ENCODE assay signal across 16 mouse cellular contexts in the genomic region with DNA sequence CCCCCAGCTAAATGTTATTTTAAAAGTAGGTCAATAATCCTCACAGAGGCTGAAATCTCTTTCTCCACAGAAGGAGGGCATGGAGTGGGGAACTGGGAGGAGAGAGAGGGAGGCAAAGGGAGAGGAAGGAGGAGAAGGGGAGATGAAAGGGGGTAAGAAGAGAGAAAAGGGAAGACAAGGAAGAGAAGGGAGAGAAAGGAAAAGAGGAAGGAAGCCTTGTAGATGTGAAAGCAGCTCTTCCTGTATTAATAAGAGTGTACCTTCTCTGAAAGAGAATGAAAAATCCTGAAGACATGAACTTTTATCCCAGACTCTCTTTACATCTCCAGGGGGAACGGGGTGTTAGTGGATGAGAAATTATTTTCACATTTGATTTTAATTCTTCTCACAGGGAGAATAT. TPM values are rescaled to one million over a fixed set of nuclear protein-coding genes. Genes with fewer than 3 reads are reported as not detected.
A peak's percentile ranks its signal among the peaks of the same experiment; 100 is the strongest.
DNase-seq lines count a peak whose midpoint lies in the region; ATAC-seq lines count a peak whose summit lies in the region.
"Had no signal": no experiment of that assay in that cellular context is flagged by ENCODE, and none has a peak within 500 bp of the region (broad histone marks: within the 10 kb centered on the region; RNA-seq: fewer than 3 reads in every experiment).

No protein-coding gene starts in this region.

- no peak overlapping the region for H3K4me3 ChIP-seq in kidney, embryonic 15.5 days (replicated peaks)
- H3K4me3 ChIP-seq: forebrain, embryonic 12.5 days had no signal

- WGBS in kidney, embryonic 15.5 days = 97% methylated on average over 1 of the region's 1 CpGs

- H3K36me3 ChIP-seq in kidney, embryonic 15.5 days = no peaks in the 10 kb centered on the region
- H3K36me3 ChIP-seq: forebrain, embryonic 12.5 days had no signal

- H3K9ac ChIP-seq in kidney, embryonic 15.5 days = no peak overlapping the region
- H3K9ac ChIP-seq: forebrain, embryonic 12.5 days had no signal

- no peak for ATAC-seq in kidney, embryonic 15.5 days (replicated peaks; ENCODE audit: low FRiP score)
- peak; percentile 66 for ATAC-seq in granulocyte monocyte progenitor cell, adult 5-6 weeks (replicated peaks; ENCODE audit: poor library complexity, severe bottlenecking)
- peak; percentile 62 for ATAC-seq in megakaryocyte, adult 5-6 weeks (ENCODE audit: poor library complexity, severe bottlenecking)

- H3K4me2 ChIP-seq in kidney, embryonic 15.5 days = no peak overlapping the region
- H3K4me2 ChIP-seq: forebrain, embryonic 12.5 days had no signal

- peaks cover 5% of the 10 kb centered on the region; the same call in 1 of the 2 replicates for H3K9me3 ChIP-seq in kidney, embryonic 15.5 days (replicated peaks)

- no peaks in the 10 kb centered on the region for H3K27me3 ChIP-seq in kidney, embryonic 15.5 days
- H3K27me3 ChIP-seq: forebrain, embryonic 12.5 days had no signal

- no peak for DNase-seq in kidney, adult 11 months
- peak; percentile 16 for DNase-seq in retina, embryonic 14.5 days (ENCODE audit: low spot score)
- no peak for DNase-seq in retina, postnatal 1 day
- no peak for DNase-seq in Muller cell, postnatal 12 days (ENCODE audit: inconsistent ontology term)
- DNase-seq: adrenal gland, postnatal 14 days; cerebellum, adult 8-10 months; kidney, postnatal 10 days; lung, adult 2 months had no signal

- H3K4me1 ChIP-seq in kidney, embryonic 15.5 days = 0 out of 2 replicates have a peak, but pooled peaks cover 7% of the 10 kb centered on the region
- H3K4me1 ChIP-seq: forebrain, embryonic 12.5 days had no signal

- peak overlapping the region; percentile 67 for H3K27ac ChIP-seq in kidney, embryonic 15.5 days
- H3K27ac ChIP-seq: forebrain, embryonic 12.5 days had no signal

RNA-seq across cellular contexts. Expression of a gene that starts 23.5 kb away (rescaled TPM):
- 32.7 and 32.9 TPM in 2 replicates for polyA plus RNA-seq in kidney, embryonic 15.5 days (2015; fragmentation: Nextera tagmentation; extraction: Ambion mirVana)
- 84.3 and 86.4 TPM in 2 replicates for total RNA-seq in granulocyte monocyte progenitor cell, adult 5-6 weeks (2014; fragmentation: Nextera tagmentation)
- 61.3 and 72.4 TPM in 2 replicates for total RNA-seq in granulocyte monocyte progenitor cell, adult 5-6 weeks (2017)
- total RNA-seq in megakaryocyte, adult 5-6 weeks (2015) = 242 and 244 TPM in 2 replicates
- total RNA-seq in megakaryocyte, adult 5-6 weeks (2017) = 179 and 191 TPM in 2 replicates

RNA-seq across cellular contexts. Expression of a gene that starts 30.1 kb away (rescaled TPM):
- polyA plus RNA-seq in kidney, embryonic 15.5 days (2015; fragmentation: Nextera tagmentation; extraction: Ambion mirVana) = not detected in 2 replicates
- not detected in 2 replicates for total RNA-seq in granulocyte monocyte progenitor cell, adult 5-6 weeks (2014; fragmentation: Nextera tagmentation)
- not detected in 2 replicates for total RNA-seq in granulocyte monocyte progenitor cell, adult 5-6 weeks (2017)
- total RNA-seq in megakaryocyte, adult 5-6 weeks (2015) = 0.07 and 0.09 TPM in 2 replicates
- not detected in 2 replicates for total RNA-seq in megakaryocyte, adult 5-6 weeks (2017)
- total RNA-seq: adrenal gland, postnatal 14 days; gastrocnemius, postnatal 4 days; layer of hippocampus, postnatal 10 days; left cerebral cortex, postnatal 14 days had no signal
- polyA plus RNA-seq: forebrain, embryonic 12.5 days; heart, embryonic 14.5 days had no signal

RNA-seq across cellular contexts. Expression of a gene that starts 43.5 kb away (rescaled TPM):
- 3.2 and 3.3 TPM in 2 replicates for polyA plus RNA-seq in kidney, embryonic 15.5 days (2015; fragmentation: Nextera tagmentation; extraction: Ambion mirVana)
- total RNA-seq in granulocyte monocyte progenitor cell, adult 5-6 weeks (2014; fragmentation: Nextera tagmentation) = 16.8 and 18.9 TPM in 2 replicates
- 21.1 and 22.7 TPM in 2 replicates for total RNA-seq in granulocyte monocyte progenitor cell, adult 5-6 weeks (2017)
- 35.5 and 36.2 TPM in 2 replicates for total RNA-seq in megakaryocyte, adult 5-6 weeks (2015)
- total RNA-seq in megakaryocyte, adult 5-6 weeks (2017) = 32.6 and 35.6 TPM in 2 replicates
